Mouse (Mus musculus): Measurements from ENCODE around the gene Urb2. TPM values are rescaled to one million over a fixed set of nuclear protein-coding genes. Genes with fewer than 3 reads are reported as not detected.

The Urb2 gene
- polyA plus RNA-seq, 1 experiment from 2014 or later = 4.3 TPM

DNA sequence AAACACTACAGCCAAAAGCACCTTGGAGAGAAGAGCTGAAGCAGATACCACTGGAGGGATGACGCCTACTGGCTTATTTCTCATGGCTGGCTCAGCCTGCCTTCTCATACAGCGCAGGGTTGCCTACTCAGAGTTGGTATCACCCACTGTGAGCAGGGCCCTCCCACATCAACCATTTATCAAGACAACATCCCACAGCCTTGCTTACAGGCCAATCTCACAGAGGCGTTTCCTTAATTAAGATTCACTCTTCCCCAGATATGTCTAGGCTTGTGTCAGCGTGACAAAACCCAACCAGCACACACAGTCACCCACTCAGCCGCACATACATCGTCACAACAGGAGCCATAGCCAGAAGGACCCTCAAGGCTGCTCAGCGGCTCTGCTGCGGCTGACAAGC, 61.3 kb downstream of the Urb2 start:
- Histone ChIP-seq H3K36me3 (no peaks in the 10 kb centered on the region), H3K9me3 (no peaks in the 10 kb centered on the region), H3K27ac (no peak overlapping the region), H3K4me2 (no peak overlapping the region), H3K27me3 (no peaks in the 10 kb centered on the region), H3K4me3 (no peak overlapping the region), H3K4me1 (no peaks in the 10 kb centered on the region), H3K9ac (no peak overlapping the region)
- ATAC-seq (ENCODE audit: borderline replicate concordance, extremely low read depth, low FRiP score, low TSS enrichment) = no peak
- WGBS = 91% methylated on average over 8 of the region's 8 CpGs

DNA sequence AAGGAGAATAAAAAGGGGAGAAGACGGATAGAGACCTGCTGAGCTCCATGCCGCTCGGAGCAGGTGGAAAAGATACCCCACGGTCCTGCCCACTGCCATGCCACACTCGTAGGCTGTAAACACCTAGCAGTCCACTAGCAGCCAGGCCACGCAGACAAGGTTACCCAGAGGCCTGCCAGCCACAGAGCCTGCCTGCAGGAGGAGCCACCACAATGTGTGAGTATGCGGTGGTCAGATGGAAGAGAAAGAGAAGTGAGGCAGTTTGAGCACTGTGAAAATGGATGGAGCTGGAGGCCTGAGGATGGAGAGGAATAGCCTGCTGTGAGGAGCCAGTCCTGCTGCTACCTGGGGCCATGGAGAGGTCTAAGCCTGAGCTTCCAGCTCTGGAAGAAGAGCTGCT, 62.3 kb downstream of the Urb2 start:
- Histone ChIP-seq H3K4me2 (no peak overlapping the region), H3K27me3 (no peaks in the 10 kb centered on the region), H3K4me3 (no peak overlapping the region), H3K36me3 (no peaks in the 10 kb centered on the region), H3K4me1 (no peaks in the 10 kb centered on the region), H3K9me3 (no peaks in the 10 kb centered on the region), H3K27ac (no peak overlapping the region), H3K9ac (no peak overlapping the region)
- 83% methylated on average over 7 of the region's 7 CpGs for WGBS
- ATAC-seq (ENCODE audit: borderline replicate concordance, extremely low read depth, low FRiP score, low TSS enrichment) = no peak

DNA sequence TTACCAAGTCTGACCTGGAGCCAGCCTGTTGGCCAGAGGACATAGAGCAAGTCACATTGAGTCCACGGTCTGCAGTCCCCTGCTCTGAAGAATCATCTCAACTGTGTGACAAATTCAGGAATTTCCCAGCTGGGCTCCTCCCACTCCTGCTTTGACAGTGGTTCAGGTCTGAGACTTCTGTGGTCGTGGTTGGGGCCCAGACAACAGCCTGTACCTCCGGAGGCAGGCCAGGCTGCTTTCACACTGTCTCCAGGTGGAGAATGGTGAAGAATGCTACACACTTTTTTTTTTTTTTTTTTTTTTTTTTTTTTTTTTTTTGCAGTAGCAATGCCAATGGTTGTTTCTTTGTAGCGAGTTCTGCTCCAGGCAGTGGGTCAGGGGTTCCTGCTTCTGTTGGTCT, 64.4 kb downstream of the Urb2 start:
- H3K4me3 ChIP-seq = no peak overlapping the region
- H3K9me3 ChIP-seq = no peaks in the 10 kb centered on the region
- H3K9ac ChIP-seq = no peak overlapping the region
- no peaks in the 10 kb centered on the region for H3K27me3 ChIP-seq
- H3K4me1 ChIP-seq = no peaks in the 10 kb centered on the region
- WGBS = 56% methylated on average over 4 of the region's 4 CpGs
- no peak for ATAC-seq (ENCODE audit: borderline replicate concordance, extremely low read depth, low FRiP score, low TSS enrichment)
- no peak overlapping the region for H3K4me2 ChIP-seq
- H3K36me3 ChIP-seq = no peaks in the 10 kb centered on the region
- no peak overlapping the region for H3K27ac ChIP-seq

- Histone ChIP-seq H3K4me1 (no peaks in the 10 kb centered on the region), H3K9me3 (no peaks in the 10 kb centered on the region), H3K9ac (no peak overlapping the region), H3K27ac (no peak overlapping the region), H3K36me3 (no peaks in the 10 kb centered on the region), H3K4me3 (no peak overlapping the region), H3K27me3 (no peaks in the 10 kb centered on the region), H3K4me2 (no peak overlapping the region)
- 42% methylated on average over 11 of the region's 11 CpGs for WGBS
- no peak for ATAC-seq (ENCODE audit: borderline replicate concordance, extremely low read depth, low FRiP score, low TSS enrichment)
Observed at GRCm38 (mm10) chr8:124088092-124088613, 66.8 kb downstream of the Urb2 start.

DNA sequence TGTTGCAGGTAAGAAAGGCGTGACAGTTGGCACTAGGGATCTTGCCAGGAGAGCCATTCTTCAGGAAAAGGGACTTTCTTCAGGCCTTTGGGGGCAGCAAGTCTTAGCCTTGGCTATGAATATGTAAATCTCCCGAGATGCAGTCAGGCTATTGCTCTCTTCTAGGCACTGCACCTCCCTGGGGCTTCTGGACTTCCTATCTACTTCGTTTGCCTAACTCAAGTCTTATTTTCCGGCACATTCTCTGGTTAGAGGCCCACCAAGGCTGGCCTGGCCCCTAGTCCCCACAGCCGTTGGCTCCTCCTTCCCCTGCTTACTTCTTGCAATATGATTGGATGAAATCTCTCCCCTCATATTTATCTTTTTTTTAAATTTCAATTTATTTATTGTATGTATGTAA, 67.7 kb downstream of the Urb2 start:
- Histone ChIP-seq H3K4me2 (no peak overlapping the region), H3K4me1 (no peaks in the 10 kb centered on the region), H3K9ac (no peak overlapping the region), H3K27ac (no peak overlapping the region), H3K36me3 (no peaks in the 10 kb centered on the region), H3K27me3 (no peaks in the 10 kb centered on the region), H3K4me3 (no peak overlapping the region), H3K9me3 (no peaks in the 10 kb centered on the region)
- no peak for ATAC-seq (ENCODE audit: borderline replicate concordance, extremely low read depth, low FRiP score, low TSS enrichment)
- 76% methylated on average over 5 of the region's 5 CpGs for WGBS

DNA sequence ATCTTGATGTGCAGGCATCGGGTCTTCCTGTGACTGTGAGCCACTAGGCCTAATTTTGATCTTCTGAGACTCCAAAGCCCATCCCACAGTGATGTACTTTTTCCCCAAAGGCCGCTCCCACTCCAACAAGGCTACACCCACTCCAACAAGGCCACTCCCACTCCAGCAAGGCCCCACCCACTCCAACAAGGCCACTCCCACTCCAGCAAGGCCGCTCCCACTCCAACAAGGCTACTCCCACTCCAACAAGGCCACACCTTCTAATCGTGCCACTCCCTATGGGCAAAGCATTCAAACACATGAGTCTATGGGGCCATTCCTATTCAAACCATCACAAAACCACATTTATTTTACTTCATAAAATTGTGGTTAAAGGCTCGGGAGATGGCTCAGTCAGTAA, 69.2 kb downstream of the Urb2 start:
- H3K9ac ChIP-seq = no peak overlapping the region
- WGBS = 92% methylated on average over 5 of the region's 5 CpGs
- no peaks in the 10 kb centered on the region for H3K36me3 ChIP-seq
- ATAC-seq (ENCODE audit: borderline replicate concordance, extremely low read depth, low FRiP score, low TSS enrichment) = no peak
- H3K4me1 ChIP-seq = no peaks in the 10 kb centered on the region
- no peak overlapping the region for H3K27ac ChIP-seq
- no peaks in the 10 kb centered on the region for H3K27me3 ChIP-seq
- no peak overlapping the region for H3K4me3 ChIP-seq
- no peak overlapping the region for H3K4me2 ChIP-seq
- no peaks in the 10 kb centered on the region for H3K9me3 ChIP-seq

MicroRNAs within 50 kb of the gene (microRNA counts, 519-probe panel; counts per million panel counts)
- microRNA mmu-miR-1967 = 2,674 counts per million, percentile 66 among the panel's probes with 10 or more counts

Small RNA genes lying within 50 kb of the gene (microRNA-seq; reads per million reads assigned to microRNA genes)
- not detected for gene Mir1967

Other genes with a start within 250 kb of the Urb2 start
- gene Rab4a, start 215.5 kb upstream of the Urb2 start, polyA plus RNA-seq (2015; fragmentation: Nextera tagmentation; extraction: Ambion mirVana) = 33.2 and 33.8 TPM in 2 replicates
- 4.9 and 5.6 TPM in 2 replicates for gene Ccsap, start 161.3 kb upstream of the Urb2 start, polyA plus RNA-seq (2015; fragmentation: Nextera tagmentation; extraction: Ambion mirVana)
- gene Acta1, start 126.8 kb upstream of the Urb2 start, polyA plus RNA-seq (2015; fragmentation: Nextera tagmentation; extraction: Ambion mirVana) = 9.0 and 31.1 TPM in 2 replicates
- 39.1 and 42.5 TPM in 2 replicates for gene Nup133, start 72.2 kb upstream of the Urb2 start, polyA plus RNA-seq (2015; fragmentation: Nextera tagmentation; extraction: Ambion mirVana)
- gene Abcb10, start 38.4 kb upstream of the Urb2 start, polyA plus RNA-seq (2015; fragmentation: Nextera tagmentation; extraction: Ambion mirVana) = 16.3 TPM in 2 replicates
- gene Taf5l, start 111 bp upstream of the Urb2 start, polyA plus RNA-seq (2015; fragmentation: Nextera tagmentation; extraction: Ambion mirVana) = 37.0 and 38.4 TPM in 2 replicates
- 55.3 and 62.5 TPM in 2 replicates for gene Galnt2, start 209.9 kb downstream of the Urb2 start, polyA plus RNA-seq (2015; fragmentation: Nextera tagmentation; extraction: Ambion mirVana)

Data from lung, embryonic 15.5 days (tissue).